Mouse (Mus musculus) activated CD4-positive, CD25-positive, alpha-beta regulatory T cell, adult 4 months (primary cell): ENCODE results near the gene Vmn1r8. TPM values are rescaled to one million over a fixed set of nuclear protein-coding genes. Genes with fewer than 3 reads are reported as not detected.
"Not testable (repeated sequence)": the region's sequence is repeated elsewhere in the genome, so short reads cannot be mapped to it uniquely, and the experiment has no call there.

Experiments
- ATAC-seq: one replicate; pipeline ENCODE4 v1.8.0; 2017
- polyA plus RNA-seq, 2 experiments: library from polyadenylated mRNA; unstranded; fragments of 100-300 nt; shearing (Covaris generic); gene quantifications; one replicate each; pipeline ENCODE4 v1.2.1; 2017

The Vmn1r8 gene
- not detected for polyA plus RNA-seq

GRCm38 (mm10) chr6:57031984-57032383 lies at the start of gene Vmn1r8:
Gene Vmn1r8, plus strand, starts transcription at chr6:57032284.
- no peak for ATAC-seq

- no peak for ATAC-seq
Observed at GRCm38 (mm10) chr6:56996943-56997342, 35.1 kb upstream of the Vmn1r8 start, which contains the start of gene Vmn1r6. Gene Vmn1r6, plus strand, starts transcription at chr6:56997243.

- ATAC-seq = not testable (repeated sequence)
Observed at GRCm38 (mm10) chr6:57025224-57025623, 6.9 kb upstream of the Vmn1r8 start, which contains the start of gene Vmn1r7. Gene Vmn1r7, minus strand, starts transcription at chr6:57025324.

DNA sequence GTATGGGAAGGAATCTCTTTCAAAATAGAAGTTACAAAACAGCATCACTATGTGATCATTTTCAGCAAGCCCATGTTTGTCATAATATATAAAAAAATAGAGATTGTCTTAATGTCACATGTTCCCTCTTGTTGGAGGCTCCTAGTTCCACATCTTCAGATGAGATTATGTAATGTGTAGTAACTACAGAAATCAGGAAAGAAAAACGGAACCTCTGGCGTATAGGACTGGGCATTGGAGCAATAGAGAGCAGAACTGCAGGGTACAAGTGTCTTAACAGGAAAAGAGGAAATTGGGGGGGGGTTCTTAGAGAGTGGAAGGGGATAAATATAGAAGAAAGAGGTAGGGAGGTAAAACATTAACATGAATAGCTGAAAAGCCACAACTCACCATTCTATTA lies 2.6 kb downstream of the Vmn1r8 start:
- ATAC-seq = no peak

- ATAC-seq = no peak
Observed at GRCm38 (mm10) chr6:57063730-57064129, 31.6 kb downstream of the Vmn1r8 start.

GRCm38 (mm10) chr6:57066487-57066886 lies 34.4 kb downstream of the Vmn1r8 start, which contains the start of gene Vmn1r9:
Gene Vmn1r9, plus strand, starts transcription at chr6:57066787.
- no peak for ATAC-seq

Other genes starting within 250 kb of the Vmn1r8 start
- 10 to 100 TPM; 17.0 to 20.3 TPM for gene Kbtbd2, start 234.5 kb upstream of the Vmn1r8 start, polyA plus RNA-seq
- gene Fkbp9, start 200.2 kb upstream of the Vmn1r8 start, polyA plus RNA-seq = not detected
- gene Nt5c3, start 108.4 kb upstream of the Vmn1r8 start, polyA plus RNA-seq = 10 to 100 TPM; 65.0 to 70.7 TPM
- not detected for gene Vmn1r4, start 108.3 kb upstream of the Vmn1r8 start, polyA plus RNA-seq
- gene Vmn1r5, start 62.0 kb upstream of the Vmn1r8 start, polyA plus RNA-seq = not detected
- gene Vmn1r6, start 35.0 kb upstream of the Vmn1r8 start, polyA plus RNA-seq = not detected
- gene Vmn1r7, start 7.0 kb upstream of the Vmn1r8 start, polyA plus RNA-seq = not detected
- not detected for gene Vmn1r9, start 34.5 kb downstream of the Vmn1r8 start, polyA plus RNA-seq
- gene Vmn1r10, start 77.2 kb downstream of the Vmn1r8 start, polyA plus RNA-seq = not detected
- gene Vmn1r11, start 101.2 kb downstream of the Vmn1r8 start, polyA plus RNA-seq = not detected
- not detected for gene Vmn1r12, start 124.6 kb downstream of the Vmn1r8 start, polyA plus RNA-seq
- gene Vmn1r13, start 171.0 kb downstream of the Vmn1r8 start, polyA plus RNA-seq = under 1 TPM in 1 of 2 experiments, not detected in 1; 0.99 TPM
- gene Vmn1r14, start 199.4 kb downstream of the Vmn1r8 start, polyA plus RNA-seq = not detected
- gene Vmn1r15, start 225.7 kb downstream of the Vmn1r8 start, polyA plus RNA-seq = under 1 TPM in 1 of 2 experiments, not detected in 1; 0.21 TPM